Mouse (Mus musculus): Measurements from ENCODE around the gene Ppp4r1.

- TF ChIP-seq TCF12 (IDR thresholded peaks at IDR 0.05; ENCODE audit: low read depth, low read length): no peak
- no peak for TF ChIP-seq CTCF (conservative IDR thresholded peaks at IDR 0.05 in 1 of 2, IDR thresholded peaks at IDR 0.05 in 1 of 2; ENCODE audit: low read depth in 2 of 2, low read length in 2 of 2)
- no peak for TF ChIP-seq CHD1 (IDR thresholded peaks at IDR 0.05; ENCODE audit: low read depth, low read length)
- TF ChIP-seq USF2 (conservative IDR thresholded peaks at IDR 0.05; ENCODE audit: low read depth, low read length): no peak
- TF ChIP-seq KAT2A (IDR thresholded peaks at IDR 0.05; ENCODE audit: insufficient replicate concordance, low read length): no peak
- TF ChIP-seq ELF1 (IDR thresholded peaks at IDR 0.05; ENCODE audit: low read depth, low read length): no peak
- TF ChIP-seq ZC3H11A (IDR thresholded peaks at IDR 0.05; ENCODE audit: low read depth, low read length): no peak
- TF ChIP-seq EP300 (IDR thresholded peaks at IDR 0.05; ENCODE audit: low read length): no peak
Measured at GRCm38 (mm10) chr17:65737622-65738021, 44.8 kb upstream of the Ppp4r1 start.
